Mouse (Mus musculus): ENCODE data around the gene Tspan17.

Gene Tspan17

GRCm38 (mm10) chr13:54788740-54789560 lies at the start of gene Tspan17:
Gene Tspan17, plus strand, starts transcription at chr13:54789377.
- peak; percentile 96 to 98 for DNase-seq (ENCODE audit: low spot score in 2 of 2)

- no peak for DNase-seq (ENCODE audit: low spot score in 2 of 2)
These were observed 43.1 kb upstream of the Tspan17 start for GRCm38 (mm10) chr13:54746110-54746509.

- DNase-seq (ENCODE audit: low spot score in 2 of 2): no peak
These were observed 42.3 kb upstream of the Tspan17 start for GRCm38 (mm10) chr13:54746896-54747295.

GRCm38 (mm10) chr13:54748190-54748589 lies 41.0 kb upstream of the Tspan17 start:
- DNase-seq (ENCODE audit: low spot score in 2 of 2): no peak

GRCm38 (mm10) chr13:54748721-54749060 lies 40.5 kb upstream of the Tspan17 start:
- no peak for DNase-seq (ENCODE audit: low spot score in 2 of 2)

- no peak for DNase-seq (ENCODE audit: low spot score in 2 of 2)
These were observed 39.9 kb upstream of the Tspan17 start for GRCm38 (mm10) chr13:54749061-54749863.

GRCm38 (mm10) chr13:54749864-54750411 lies 39.2 kb upstream of the Tspan17 start, which contains the start of gene Gprin1:
Gene Gprin1, minus strand, starts transcription at chr13:54749874.
- no peak for DNase-seq (ENCODE audit: low spot score in 2 of 2)

GRCm38 (mm10) chr13:54750699-54751098 lies 38.5 kb upstream of the Tspan17 start:
- DNase-seq (ENCODE audit: low spot score in 2 of 2): no peak

GRCm38 (mm10) chr13:54752656-54753055 lies 36.5 kb upstream of the Tspan17 start:
- no peak for DNase-seq (ENCODE audit: low spot score in 2 of 2)

GRCm38 (mm10) chr13:54753733-54754132 lies 35.4 kb upstream of the Tspan17 start:
- no peak for DNase-seq (ENCODE audit: low spot score in 2 of 2)

GRCm38 (mm10) chr13:54754169-54755080 lies 34.8 kb upstream of the Tspan17 start:
- DNase-seq (ENCODE audit: low spot score in 2 of 2): no peak

GRCm38 (mm10) chr13:54755201-54755830 lies 33.9 kb upstream of the Tspan17 start:
- DNase-seq (ENCODE audit: low spot score in 2 of 2): no peak

- no peak for DNase-seq (ENCODE audit: low spot score in 2 of 2)
These were observed 32.9 kb upstream of the Tspan17 start for GRCm38 (mm10) chr13:54756156-54756712.

- no peak for DNase-seq (ENCODE audit: low spot score in 2 of 2)
These were observed 31.9 kb upstream of the Tspan17 start for GRCm38 (mm10) chr13:54757093-54757830.

- peak; percentile 20 to 57 for DNase-seq (ENCODE audit: low spot score in 2 of 2)
These were observed 31.0 kb upstream of the Tspan17 start for GRCm38 (mm10) chr13:54758045-54758755.

- no peak for DNase-seq (ENCODE audit: low spot score in 2 of 2)
These were observed 30.3 kb upstream of the Tspan17 start for GRCm38 (mm10) chr13:54758756-54759470.

GRCm38 (mm10) chr13:54759496-54759895 lies 29.7 kb upstream of the Tspan17 start:
- DNase-seq (ENCODE audit: low spot score in 2 of 2): no peak

GRCm38 (mm10) chr13:54760164-54760795 lies 28.9 kb upstream of the Tspan17 start:
- DNase-seq (ENCODE audit: low spot score in 2 of 2): no peak

All from heart, adult 9 months (tissue).